Mouse (Mus musculus) cerebellum, postnatal 10 days (tissue): ENCODE results near the gene Ang4.

Experiments
- DNase-seq, 2 experiments: peaks; one replicate each; pipeline ENCODE4 v3.0.0; 2021; ENCODE audit warnings: mixed read lengths in 2 of 2

The Ang4 gene

DNA sequence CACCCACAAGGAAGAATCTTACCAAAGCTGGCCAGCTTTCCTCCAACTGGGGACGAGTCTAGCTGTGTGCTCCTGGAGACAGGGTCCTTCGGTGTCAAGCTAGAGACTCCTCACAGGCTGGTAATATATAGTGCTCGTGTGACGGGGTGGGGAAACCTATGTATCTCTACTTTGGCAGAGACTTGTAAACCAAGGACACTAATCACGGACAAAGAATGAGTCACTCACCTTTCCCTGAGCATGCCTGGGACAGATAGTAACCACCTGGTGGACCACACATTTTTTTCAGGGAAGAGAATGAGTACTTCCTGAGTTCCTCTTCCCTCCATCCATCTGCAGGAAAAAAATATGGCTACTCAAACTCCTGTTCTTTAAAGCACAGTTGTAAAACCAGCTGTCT, at the start of gene Ang4:
TSS of gene Ang4 (minus strand) at position 101 of the 400 bp plus-strand sequence.
- DNase-seq = no peak

GRCm38 (mm10) chr14:51799746-51800145, 26.4 kb upstream of the Ang4 start, which contains the start of gene AY358078:
AY358078 (plus strand) TSS chr14:51800046.
- no peak for DNase-seq

DNA sequence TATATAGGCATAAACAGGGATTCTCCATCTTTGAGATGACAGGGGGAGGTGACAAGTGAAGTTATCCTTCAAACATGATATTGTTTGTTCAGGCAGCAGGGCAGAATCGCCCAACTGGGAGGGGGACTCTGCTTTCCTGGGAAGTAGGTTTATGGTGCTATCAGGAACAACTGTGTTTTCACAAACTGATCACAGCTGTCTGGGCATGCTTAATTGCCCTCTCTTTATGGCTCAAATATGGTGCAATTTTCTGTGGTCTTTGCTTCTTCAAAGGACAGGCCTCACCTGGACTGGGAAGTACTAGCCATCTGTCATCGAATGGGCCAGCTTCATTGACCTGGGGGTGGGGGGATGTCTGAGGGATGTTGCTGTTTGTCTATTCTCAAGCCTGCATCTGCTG, 20.7 kb upstream of the Ang4 start:
- DNase-seq = no peak

- DNase-seq = no peak
Observed at GRCm38 (mm10) chr14:51789196-51789595, 15.8 kb upstream of the Ang4 start.

- peak; percentile 19 to 35 for DNase-seq
Observed at GRCm38 (mm10) chr14:51787061-51787460, 13.7 kb upstream of the Ang4 start.

GRCm38 (mm10) chr14:51786335-51786734, 12.9 kb upstream of the Ang4 start:
- no peak for DNase-seq

- no peak for DNase-seq
Observed at GRCm38 (mm10) chr14:51778865-51779481, 5.6 kb upstream of the Ang4 start.

DNA sequence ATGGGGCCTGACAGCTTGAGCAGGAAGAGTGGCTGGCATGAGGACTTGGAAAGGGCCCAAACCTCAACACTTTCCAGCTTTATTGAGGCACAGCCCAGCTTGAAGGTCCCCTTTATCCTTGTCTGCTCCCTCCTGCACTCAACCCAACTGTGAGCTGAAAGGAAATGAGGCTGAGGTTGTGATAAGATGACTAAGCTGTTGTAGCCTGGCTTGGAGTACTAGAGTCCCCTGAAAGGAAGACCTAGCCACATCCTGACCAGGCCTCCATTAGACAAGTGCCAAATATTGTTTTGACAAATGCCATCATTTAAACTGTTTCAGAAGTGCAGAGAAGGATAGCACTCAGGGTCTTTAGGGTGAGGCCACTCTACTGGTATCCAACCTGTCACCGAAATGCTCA, 4.4 kb upstream of the Ang4 start:
- peak in 1 of 2 experiments; percentile 19 for DNase-seq

- peak; percentile 7 to 28 for DNase-seq
Observed at GRCm38 (mm10) chr14:51771378-51771777, 2.0 kb downstream of the Ang4 start.

DNA sequence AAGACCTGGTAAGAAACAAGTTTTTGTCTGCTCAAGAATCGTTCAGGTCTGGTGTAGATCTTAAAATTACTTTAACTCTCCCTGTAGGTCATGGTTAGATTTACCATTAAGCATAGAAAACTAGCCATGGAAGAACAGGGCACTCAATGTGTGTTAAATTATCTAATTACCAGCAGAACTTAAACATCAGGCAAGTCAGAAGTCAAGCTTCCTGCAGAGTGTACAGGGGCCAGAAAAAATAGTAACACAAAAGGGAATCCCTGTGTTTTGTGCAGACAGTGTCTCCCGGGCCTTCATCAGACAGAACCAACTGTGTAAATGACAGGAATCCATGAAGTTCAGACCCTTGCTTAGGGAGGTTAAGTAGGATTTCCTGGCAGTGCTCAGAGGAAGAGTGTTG, 17.4 kb downstream of the Ang4 start:
- no peak for DNase-seq

DNA sequence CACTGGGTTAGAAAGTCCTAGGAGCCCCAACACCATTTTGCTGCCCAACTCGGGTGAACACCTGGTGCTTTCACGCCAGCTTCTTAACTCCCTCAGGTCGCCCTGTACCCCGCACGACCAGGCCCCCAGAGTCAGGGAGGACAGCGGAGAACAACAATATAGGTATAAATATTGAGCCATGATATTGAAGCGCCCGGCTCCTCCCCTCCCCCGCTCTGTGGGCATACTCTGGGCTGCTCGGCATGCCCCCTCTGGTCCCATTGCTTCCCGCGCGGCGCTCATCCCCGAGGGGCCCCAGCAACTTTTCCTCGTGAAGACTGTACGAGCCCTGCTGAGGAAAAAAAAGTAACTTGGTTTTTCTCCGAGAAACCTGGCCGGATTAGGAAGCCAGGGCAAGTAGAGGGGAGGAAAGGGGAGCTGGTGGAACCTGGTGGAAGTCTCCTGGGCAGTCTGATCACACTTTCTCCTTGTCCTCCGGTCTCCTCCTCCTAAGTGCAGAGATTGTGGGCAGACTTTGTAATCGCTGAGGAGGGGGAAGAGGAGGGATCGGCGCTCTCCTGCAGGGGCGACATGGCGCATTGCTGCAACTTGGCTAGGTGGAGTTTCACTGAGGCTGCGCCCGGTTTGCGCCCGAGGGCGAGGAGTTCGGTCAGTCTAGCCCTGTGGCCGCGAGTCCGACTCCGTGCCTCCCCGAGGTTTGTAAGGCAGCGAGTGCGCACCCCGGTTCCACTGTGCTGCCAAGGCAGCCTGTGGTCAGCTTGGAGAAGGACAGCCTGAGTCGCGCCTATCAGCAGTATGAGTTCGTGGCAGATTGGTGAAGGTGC, 32.8 kb downstream of the Ang4 start:
- DNase-seq = peak; percentile 9 to 11

GRCm38 (mm10) chr14:51739150-51739993, 34.0 kb downstream of the Ang4 start:
- peak in 1 of 2 experiments; percentile 1 for DNase-seq

DNA sequence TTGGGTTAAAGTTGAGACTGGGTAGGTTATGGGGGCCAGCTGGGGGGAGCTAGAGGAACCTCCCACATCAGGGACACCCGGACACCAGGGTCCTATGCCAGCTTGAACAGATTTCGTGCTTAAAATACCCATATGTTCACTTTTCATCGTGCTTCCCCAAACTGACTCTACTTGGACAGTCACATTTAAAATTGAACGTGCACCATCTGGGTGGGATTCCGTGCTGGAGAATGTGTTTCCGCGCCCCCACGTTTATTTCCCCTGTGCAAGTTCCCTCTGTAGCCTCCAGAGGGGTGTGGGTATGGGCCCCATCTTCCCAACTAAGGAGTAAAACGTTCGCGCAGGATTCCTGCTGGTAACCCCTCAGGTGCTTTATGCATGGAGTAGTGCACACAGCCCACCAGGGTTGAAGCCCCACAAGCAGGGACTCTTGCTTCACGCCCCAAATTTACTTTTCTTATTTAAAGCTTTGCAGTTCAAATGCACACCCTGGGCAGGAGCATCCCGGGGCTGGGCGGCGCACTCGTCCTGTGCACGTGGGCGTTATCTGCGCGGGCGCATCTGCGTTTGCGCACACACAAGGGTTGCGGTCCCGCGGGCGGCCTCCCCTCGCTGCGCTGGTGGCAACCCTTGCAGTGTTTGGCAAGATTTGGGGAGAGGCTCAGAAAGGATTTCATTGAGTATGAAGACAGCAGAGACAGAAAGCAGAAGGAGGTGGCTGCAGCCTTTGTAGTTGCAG, 34.8 kb downstream of the Ang4 start:
- DNase-seq = peak in 1 of 2 experiments; percentile 1

DNA sequence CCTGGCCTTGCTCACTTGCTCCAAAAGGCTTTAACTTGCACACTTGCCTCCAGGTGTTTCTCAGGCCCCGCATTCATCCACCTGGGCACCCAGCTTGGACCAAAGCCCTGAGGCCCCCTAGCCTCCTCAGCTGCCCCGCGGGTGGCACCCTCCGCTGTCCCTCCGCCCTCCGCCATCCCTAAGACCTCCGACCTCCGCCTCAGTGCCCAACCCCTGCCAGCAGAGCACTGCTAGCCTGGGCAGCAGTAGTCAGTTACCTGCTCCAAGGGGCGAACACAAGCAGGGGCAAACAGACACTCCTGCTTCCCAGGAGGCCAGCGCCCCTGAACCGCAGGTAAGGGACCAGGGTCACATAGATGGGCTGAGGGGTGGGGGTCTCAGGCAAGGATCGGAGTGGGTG, 35.4 kb downstream of the Ang4 start:
- no peak for DNase-seq

DNA sequence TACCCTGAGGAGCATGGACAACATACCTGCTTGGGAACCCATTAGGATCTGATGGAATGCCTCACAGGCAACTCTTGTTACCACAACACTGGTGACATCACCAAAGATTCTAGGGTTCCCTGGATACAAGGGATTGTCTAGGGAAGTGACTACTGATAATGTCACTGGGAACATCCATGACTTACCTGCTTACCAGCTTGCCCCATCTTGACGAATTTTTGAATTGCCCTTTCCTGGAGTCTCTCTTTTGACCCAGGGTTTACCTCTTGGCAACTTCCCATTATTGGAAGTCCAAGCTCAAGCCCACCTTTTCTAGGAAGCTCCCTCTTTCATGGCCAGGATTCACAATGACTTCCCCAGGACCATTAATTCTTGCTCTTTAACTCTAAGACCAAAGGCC, 56.3 kb downstream of the Ang4 start, which contains the start of gene Gm5800:
TSS of gene Gm5800 (minus strand) at position 101 of the 400 bp plus-strand sequence.
- no peak for DNase-seq
